Mouse (Mus musculus) testis, adult 2 months (tissue): ENCODE measurements at regions not wholly inside any gene's neighbourhood (a gene's known extent, or its start where the extent isn't known, plus 50 kb on each side); places are given as distances from the start of the nearest gene placed in this dataset.
"Not testable (repeated sequence)": the region's sequence is repeated elsewhere in the genome, so short reads cannot be mapped to it uniquely, and the experiment has no call there.

ENCODE experiments used
- H3K27ac ChIP-seq: fragments of 200-500 bp; 2 replicates; pipeline ENCODE4 v1.5.1; 2012; ENCODE audit warnings: low read depth, low read length; ENCODE audit not compliant: control insufficient read depth, insufficient read depth
- H3K27me3 ChIP-seq: fragments of 200-500 bp; 2 replicates; pipeline ENCODE4 v1.6.1; 2012; ENCODE audit warnings: mild to moderate bottlenecking, low read length, moderate library complexity; ENCODE audit not compliant: control insufficient read depth, insufficient read depth
- H3K36me3 ChIP-seq: fragments of 200-500 bp; 2 replicates; pipeline ENCODE4 v1.6.1; 2012; ENCODE audit warnings: mild to moderate bottlenecking, low read length; ENCODE audit not compliant: control insufficient read depth, insufficient read depth
- H3K4me1 ChIP-seq: fragments of 200-500 bp; 2 replicates; pipeline ENCODE4 v1.6.1; 2012; ENCODE audit warnings: low read length; ENCODE audit not compliant: control insufficient read depth, insufficient read depth
- H3K4me3 ChIP-seq: fragments of 200-500 bp; 2 replicates; pipeline ENCODE4 v1.5.1; 2012; ENCODE audit warnings: low read depth, mild to moderate bottlenecking, low read length, moderate library complexity, mixed read lengths; ENCODE audit not compliant: control insufficient read depth
- CTCF ChIP-seq: fragments of 200-500 bp; IDR thresholded peaks from 2 replicates; pipeline ENCODE4 v1.5.1; 2012; ENCODE audit warnings: low read depth, mild to moderate bottlenecking, inconsistent platforms, low read length, moderate library complexity; ENCODE audit not compliant: control insufficient read depth, insufficient read depth, insufficient replicate concordance
- POLR2A ChIP-seq: fragments of 200-500 bp; IDR thresholded peaks from 2 replicates; pipeline ENCODE4 v1.6.1; 2012; ENCODE audit warnings: low read depth, mild to moderate bottlenecking, inconsistent platforms, low read length, moderate library complexity; ENCODE audit not compliant: control insufficient read depth

- H3K36me3 ChIP-seq, H3K27ac ChIP-seq, H3K27me3 ChIP-seq, H3K4me3 ChIP-seq, H3K4me1 ChIP-seq: not testable (repeated sequence)
Measured at GRCm38 (mm10) chr10:52529661-52530060, 112.3 kb downstream of the Nus1 start.

GRCm38 (mm10) chr10:52530846-52531245, 113.5 kb downstream of the Nus1 start:
- Histone ChIP-seq H3K36me3 (no peaks in the 10 kb centered on the region), H3K27ac (no peak overlapping the region), H3K27me3 (no peaks in the 10 kb centered on the region), H3K4me1 (0 out of 2 replicates have a peak, but pooled peaks cover 2% of the 10 kb centered on the region), H3K4me3 (no peak overlapping the region)
- TF ChIP-seq POLR2A (no peak), CTCF (no peak)

GRCm38 (mm10) chr10:52533278-52533892, 116.0 kb downstream of the Nus1 start:
- no peak overlapping the region for H3K27ac ChIP-seq
- H3K27me3 ChIP-seq, result no peaks in the 10 kb centered on the region
- no peaks in the 10 kb centered on the region for H3K4me1 ChIP-seq
- H3K4me3 ChIP-seq, result no peak overlapping the region
- no peak for TF ChIP-seq CTCF
- no peak for TF ChIP-seq POLR2A
- H3K36me3 ChIP-seq, result no peaks in the 10 kb centered on the region

- no peak overlapping the region for H3K4me3 ChIP-seq
- H3K27me3 ChIP-seq, result no peaks in the 10 kb centered on the region
- no peak overlapping the region for H3K27ac ChIP-seq
- no peaks in the 10 kb centered on the region for H3K36me3 ChIP-seq
- H3K4me1 ChIP-seq, result no peaks in the 10 kb centered on the region
- no peak for TF ChIP-seq POLR2A
- TF ChIP-seq CTCF, result peak; percentile 24; the same call in 1 of the 2 replicates
Measured at GRCm38 (mm10) chr10:52533893-52534287, 116.5 kb downstream of the Nus1 start.

GRCm38 (mm10) chr10:52545566-52545965, 128.2 kb downstream of the Nus1 start:
- Histone ChIP-seq H3K36me3 (no peaks in the 10 kb centered on the region), H3K4me1 (no peaks in the 10 kb centered on the region), H3K27ac (no peak overlapping the region), H3K4me3 (peak overlapping the region; percentile 73), H3K27me3 (no peaks in the 10 kb centered on the region)
- TF ChIP-seq CTCF (no peak), POLR2A (peak; percentile 27; the same call in 1 of the 2 replicates)

DNA sequence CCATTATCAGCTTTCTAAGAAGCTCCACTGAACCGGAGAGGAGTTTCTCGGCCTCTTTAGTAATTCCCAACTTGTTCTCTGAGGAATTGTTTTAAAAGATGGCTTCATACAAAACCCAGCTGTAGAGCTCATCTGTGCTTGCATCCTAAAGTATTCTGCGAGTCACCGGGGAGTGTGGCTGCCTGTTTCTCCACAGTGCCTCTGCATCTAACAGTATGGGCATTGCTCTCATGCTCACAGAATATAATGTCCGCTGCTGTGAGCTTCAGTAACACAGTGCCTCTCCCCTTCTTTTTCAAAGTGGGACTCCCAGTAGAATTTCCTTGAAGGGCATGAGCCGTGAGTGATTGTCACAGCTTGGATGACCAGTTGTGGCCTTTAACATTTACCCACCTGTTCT, 113.0 kb upstream of the Slc35f1 start:
- H3K4me1 ChIP-seq, result no peaks in the 10 kb centered on the region
- no peak overlapping the region for H3K27ac ChIP-seq
- H3K36me3 ChIP-seq, result no peaks in the 10 kb centered on the region
- H3K27me3 ChIP-seq, result no peaks in the 10 kb centered on the region
- H3K4me3 ChIP-seq, result no peak overlapping the region
- no peak for TF ChIP-seq POLR2A
- TF ChIP-seq CTCF, result no peak

- Histone ChIP-seq H3K27ac (no peak overlapping the region), H3K36me3 (no peaks in the 10 kb centered on the region), H3K27me3 (no peaks in the 10 kb centered on the region), H3K4me3 (no peak overlapping the region), H3K4me1 (no peaks in the 10 kb centered on the region)
- TF ChIP-seq CTCF (no peak), POLR2A (no peak)
Measured at GRCm38 (mm10) chr10:52577795-52578194, 112.5 kb upstream of the Slc35f1 start.
